Mouse (Mus musculus) left cerebral cortex, adult 18-20 months (tissue): ENCODE measurements at regions not wholly inside any gene's neighbourhood (a gene's known extent, or its start where the extent isn't known, plus 50 kb on each side); places are given as distances from the start of the nearest gene placed in this dataset.

Experiments used
- DNase-seq, 2 experiments: peaks; one replicate each; pipeline ENCODE4 v3.0.0; 2021 to 2022; ENCODE audit warnings: low spot score in 2 of 2, mixed read lengths in 1 of 2

DNA sequence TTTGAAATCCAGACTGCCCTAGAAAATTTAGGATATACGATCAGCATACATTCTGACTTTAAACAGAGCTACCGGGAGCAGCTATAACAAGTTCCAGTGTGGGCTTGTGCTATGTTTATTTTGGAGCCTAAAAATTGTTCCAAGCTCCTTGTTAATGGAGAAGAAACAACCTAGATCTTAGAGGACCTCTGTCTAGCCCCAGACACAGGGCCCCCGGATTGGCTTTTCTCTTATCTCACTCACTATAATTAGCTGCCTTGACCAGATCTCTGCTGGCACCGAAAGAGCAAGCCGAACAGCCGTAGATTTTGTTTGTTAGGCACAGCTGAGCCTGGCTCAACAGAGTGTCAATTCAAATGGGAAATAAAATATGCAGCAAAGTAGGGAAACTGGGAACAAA is 50.1 kb upstream of the Herpud2 start:
- peak in 1 of 2 experiments; percentile 45 for DNase-seq
